Mouse (Mus musculus): Measurements from ENCODE around the gene Setd1b.
"Not testable (repeated sequence)": the region's sequence is repeated elsewhere in the genome, so short reads cannot be mapped to it uniquely, and the experiment has no call there.

The Setd1b gene

DNA sequence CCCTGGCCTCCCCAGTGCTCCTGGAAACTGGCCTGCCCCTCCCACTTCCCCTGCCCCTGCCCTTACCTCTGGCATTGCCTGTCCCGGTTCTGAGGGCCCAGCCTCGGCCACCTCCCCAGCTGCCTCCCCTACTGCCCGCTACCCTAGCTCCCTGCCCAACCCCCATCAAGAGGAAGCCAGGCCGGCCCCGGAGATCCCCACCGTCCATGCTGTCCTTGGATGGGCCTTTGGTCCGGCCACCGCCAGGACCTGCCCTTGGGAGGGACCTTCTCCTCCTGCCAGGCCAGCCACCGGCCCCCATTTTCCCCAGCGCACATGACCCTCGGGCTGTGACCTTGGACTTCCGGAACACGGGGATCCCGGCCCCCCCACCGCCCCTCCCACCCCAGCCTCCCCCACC lies 18.3 kb downstream of the Setd1b start:
- no peak for DNase-seq (ENCODE audit: low read depth, low spot score)

DNA sequence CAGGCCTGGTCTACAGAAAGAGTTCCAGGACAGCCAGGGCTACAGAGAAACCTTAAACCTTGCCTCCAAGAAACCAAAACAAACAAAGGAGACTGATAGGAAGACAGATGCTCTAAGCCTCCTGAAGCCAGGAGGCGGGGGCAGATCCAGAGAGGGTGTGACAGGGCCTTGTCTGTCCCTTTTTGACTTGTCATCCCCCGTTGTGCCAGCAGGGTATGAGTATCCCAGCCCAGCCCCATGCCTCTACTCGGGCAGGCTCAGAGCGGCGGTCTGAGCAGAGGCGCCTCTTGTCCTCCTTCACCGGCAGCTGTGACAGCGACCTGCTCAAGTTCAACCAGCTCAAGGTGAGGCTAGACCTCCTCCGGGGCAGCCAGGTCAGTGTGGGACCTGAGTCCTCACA lies 20.9 kb downstream of the Setd1b start:
- no peak for DNase-seq (ENCODE audit: low read depth, low spot score)

DNA sequence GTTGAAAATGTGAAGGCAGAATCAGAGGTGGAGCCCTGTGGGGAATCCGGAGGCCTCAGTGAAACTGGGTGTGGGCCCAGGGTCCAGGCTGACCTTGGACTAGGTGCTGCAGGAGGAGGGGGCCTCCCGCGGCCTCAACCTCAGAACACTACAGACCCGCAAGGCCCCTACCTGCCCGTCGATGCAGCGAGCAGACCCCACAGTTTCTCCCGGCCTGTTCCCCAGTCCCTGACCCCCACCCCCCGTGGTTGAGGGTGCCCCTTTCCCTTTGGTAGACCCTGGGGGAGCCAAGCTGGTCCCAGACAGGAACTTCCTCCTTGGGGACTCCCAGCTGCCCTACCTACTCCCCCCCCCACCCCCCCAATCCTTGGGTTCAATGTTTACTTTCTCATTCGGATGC lies 24.4 kb downstream of the Setd1b start:
- DNase-seq (ENCODE audit: low read depth, low spot score): no peak

DNA sequence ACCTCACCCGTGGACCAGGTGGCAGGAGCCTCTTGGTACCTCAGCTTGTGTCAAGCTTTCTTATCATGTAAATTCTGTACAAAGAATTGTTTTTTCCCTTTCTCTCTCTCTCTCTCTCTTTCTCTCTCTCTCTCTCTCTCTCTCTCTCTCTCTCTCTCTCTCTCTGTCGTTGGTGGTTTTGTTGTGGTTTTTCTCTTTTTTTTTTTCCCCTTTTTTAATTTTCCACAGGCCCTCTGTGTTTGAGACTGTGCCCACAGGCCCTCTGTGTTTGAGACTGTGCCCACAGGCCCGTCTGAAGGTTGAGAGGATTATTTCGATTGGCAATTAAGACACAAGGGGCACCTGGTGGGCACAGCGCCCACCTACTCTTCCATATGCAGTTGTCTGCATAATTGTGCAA lies 25.6 kb downstream of the Setd1b start:
- DNase-seq (ENCODE audit: low read depth, low spot score): no peak

DNA sequence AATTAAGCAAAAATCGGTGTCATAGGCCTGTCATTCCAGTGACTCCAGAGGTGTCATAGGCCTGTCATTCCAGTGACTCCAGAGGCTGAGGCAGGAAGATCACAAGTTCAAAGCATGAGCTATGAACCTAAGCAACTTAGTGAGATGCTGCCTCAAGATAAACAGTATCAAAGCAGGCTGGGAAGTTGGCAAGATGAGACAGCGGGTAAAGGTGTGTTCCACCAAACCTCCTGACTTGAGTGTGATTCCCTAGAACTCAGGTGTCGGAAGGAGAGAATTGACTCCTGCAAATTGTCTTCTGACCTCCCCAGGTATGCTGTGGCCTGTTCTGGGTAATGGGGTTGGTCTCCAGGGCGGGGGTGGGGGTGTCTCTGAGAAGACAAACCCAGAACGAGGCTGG lies 27.3 kb downstream of the Setd1b start, which contains the start of gene Psmd9:
TSS of gene Psmd9 (plus strand) at position 130 of the 400 bp plus-strand sequence.
- no peak for DNase-seq (ENCODE audit: low read depth, low spot score)

DNA sequence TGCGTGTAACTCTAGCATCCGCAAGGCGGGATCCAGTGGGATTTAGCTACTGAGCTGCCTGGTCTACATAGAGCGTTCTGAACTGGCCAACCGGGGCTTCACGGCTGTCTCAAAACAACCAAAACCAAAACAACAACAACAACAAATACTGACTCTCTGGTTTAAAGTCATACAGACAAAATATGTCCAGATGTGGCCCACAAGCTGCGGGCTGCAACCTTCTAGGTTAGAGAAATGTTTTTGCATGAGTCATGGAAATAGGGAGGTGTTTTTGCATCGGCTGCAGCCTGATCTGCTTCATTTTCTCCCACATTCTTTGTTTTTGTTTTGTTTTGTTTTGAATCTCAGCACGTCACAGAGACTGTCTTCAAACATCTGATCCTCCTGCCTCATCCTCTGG lies 28.4 kb downstream of the Setd1b start:
- no peak for DNase-seq (ENCODE audit: low read depth, low spot score)

DNA sequence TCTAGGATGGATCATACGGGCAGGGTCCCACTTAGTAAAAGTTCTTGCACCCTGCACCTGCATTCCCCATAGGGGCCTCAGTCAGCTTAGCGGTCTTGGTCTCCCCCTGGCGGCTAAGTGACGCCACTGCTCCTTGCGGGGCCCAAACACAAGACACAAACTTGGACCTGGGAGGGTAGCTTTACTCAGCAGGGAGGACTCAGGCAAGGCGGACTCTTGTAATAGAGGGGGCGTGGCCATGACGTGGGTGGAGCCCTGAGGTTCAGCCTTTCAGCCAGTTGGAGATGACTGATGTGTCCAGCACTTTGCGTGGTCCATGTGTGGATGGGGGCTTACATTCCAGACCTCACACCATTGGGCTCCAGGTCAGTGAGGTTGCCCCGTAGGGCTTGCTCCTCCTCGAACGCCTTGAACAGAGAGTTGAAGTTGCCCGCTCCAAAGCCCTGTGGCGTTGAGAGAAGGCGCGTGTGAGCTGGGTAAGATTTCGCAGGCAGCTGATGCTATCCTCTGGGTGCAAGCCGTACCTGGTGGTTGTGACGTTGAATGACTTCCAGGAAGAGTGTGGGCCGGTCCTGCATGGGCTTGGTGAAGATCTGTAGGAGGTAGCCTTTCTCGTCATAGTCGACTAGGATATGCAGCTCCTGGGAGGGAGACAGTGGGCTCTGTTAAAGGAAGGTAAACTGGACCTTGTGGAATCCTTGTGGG lies 29.8 kb downstream of the Setd1b start:
- peak; percentile 76 for DNase-seq (ENCODE audit: low read depth, low spot score)

DNA sequence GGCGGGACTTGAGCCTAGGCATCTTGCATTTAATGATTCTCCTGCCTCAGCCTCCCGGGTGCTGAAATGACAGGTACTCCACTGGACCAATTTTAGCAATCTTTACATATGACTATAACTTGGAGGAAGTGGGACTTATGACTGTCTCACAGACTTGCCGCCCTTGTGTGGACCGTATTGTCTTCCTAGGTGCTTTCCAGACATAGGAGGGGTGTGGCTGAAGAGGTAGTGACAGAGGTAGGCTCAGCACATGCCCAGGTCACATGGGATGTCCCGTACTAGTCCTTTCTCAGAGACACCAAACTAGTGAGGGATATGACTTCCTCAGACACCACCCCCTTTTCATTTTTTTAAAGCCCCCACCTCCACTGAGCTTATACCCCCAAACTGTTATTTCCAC lies 36.8 kb downstream of the Setd1b start:
- peak; percentile 43 for DNase-seq (ENCODE audit: low read depth, low spot score)

DNA sequence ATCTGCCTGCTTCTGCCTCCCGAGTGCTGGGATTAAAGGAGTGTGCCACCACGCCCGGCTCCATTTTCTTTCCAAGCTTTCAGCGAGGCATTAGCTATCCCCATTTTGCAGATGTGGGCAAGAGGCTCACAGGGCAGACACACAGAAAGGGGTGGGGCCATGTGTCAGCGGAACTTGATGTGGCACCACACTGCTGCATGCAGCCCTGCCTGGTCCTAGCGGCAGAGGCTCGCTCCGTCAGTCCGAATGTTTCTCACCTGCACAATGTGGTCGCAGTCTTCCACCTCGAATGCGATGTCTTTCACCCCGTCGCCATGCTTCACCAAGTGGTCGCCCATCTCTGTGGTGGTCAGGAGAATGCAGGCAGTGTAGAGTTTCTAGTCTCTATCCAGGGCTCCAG lies 38.4 kb downstream of the Setd1b start:
- DNase-seq (ENCODE audit: low read depth, low spot score): no peak

DNA sequence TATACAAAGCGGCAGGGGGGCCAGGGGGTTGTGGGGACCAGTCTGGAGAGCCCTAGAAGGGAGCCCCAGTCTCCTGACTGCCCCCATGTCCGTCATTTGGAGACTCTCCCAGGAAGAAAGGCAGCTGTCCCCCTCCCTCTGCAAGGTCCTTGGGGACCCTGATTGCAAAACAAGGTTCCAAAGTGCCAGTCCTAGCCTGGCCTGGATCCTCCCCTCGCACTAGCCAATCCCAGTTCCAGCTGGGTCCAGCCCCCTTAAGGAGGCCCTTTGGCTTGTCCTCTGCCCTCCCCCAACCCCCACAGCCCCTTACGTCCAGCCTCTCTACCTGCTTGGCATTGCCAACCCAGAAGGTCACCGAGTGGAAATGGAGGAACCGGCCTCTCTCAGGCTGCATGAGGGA lies 39.5 kb downstream of the Setd1b start:
- no peak for DNase-seq (ENCODE audit: low read depth, low spot score)

DNA sequence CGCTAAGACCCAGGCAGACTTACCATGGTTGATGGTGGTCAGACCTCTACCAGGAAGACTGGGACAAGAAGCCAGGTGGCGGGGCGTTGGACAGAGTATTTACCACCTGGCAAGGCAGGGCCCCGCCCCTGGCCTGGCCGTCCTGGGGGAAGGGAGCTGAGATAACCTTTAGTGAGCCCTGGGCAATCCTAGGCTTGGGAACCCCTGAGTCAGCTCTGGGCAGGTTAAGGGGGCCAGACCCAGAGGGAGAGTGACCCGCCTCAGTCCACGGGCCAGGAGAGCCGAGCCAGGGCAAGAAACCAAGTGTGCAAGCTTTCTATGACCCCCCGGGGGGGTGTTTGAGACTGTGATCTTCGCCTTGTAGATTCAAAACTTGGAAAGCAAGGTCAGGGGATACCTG lies 40.7 kb downstream of the Setd1b start, which contains the start of gene Hpd:
TSS of gene Hpd (minus strand) at position 77 of the 400 bp plus-strand sequence.
- DNase-seq (ENCODE audit: low read depth, low spot score): no peak

DNA sequence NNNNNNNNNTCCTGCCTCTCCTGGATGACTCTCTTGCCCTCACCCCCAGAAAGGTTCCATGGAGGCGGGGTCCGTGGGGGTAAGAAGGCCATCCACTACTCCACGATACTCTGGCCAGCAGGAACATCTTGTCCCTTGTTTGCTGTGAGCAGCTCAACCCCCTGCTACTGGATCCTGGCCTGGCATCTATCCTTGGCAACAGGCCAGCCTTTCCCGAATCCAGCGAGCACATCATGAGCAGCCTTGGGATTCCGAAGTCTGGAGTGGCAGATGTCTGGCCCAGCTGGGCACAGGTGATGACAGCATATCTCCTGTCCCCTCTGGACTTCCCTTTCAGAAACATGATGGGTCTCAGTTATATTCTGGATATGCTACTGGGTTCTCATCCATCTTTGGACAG lies 44.0 kb downstream of the Setd1b start:
- no peak for DNase-seq (ENCODE audit: low read depth, low spot score)

DNA sequence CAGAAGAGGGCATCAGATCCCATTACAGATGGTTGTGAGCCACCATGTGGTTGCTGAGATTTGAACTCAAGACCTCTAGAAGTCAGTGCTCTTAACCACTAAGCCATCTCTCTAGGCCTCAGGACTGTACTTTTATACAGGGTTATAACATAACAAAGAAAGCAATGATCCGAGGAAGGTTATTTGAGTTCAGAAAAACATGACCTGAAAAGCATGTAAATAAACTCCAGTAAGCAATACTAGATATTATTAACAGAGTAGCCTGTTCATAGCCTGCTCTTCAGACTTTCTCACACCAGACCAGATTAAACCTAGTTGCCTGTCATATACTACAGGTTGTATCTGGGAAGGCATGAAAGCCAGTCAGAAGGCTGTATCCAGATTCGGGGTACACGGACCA lies 45.3 kb downstream of the Setd1b start:
- no peak for DNase-seq (ENCODE audit: low read depth, low spot score)

DNA sequence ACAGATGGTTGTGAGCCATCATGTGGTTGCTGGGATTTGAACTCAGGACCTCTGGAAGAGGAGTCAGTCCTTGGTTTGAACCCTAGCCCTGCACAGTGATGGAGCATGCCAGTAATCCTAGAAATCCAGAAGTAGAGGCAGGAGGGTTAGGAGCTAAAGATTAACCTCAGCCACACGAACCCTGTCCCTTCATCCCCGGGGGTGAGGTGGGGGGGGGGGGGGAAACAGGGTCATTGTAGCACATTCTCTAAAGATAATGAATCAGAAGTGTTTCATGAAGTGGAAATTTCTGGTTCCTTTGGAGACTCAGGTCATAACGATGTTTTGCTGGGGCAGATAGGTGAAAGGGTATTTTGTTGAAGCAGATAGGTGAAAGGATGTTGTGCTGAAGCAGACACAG lies 48.9 kb downstream of the Setd1b start:
- no peak for DNase-seq (ENCODE audit: low read depth, low spot score)

DNA sequence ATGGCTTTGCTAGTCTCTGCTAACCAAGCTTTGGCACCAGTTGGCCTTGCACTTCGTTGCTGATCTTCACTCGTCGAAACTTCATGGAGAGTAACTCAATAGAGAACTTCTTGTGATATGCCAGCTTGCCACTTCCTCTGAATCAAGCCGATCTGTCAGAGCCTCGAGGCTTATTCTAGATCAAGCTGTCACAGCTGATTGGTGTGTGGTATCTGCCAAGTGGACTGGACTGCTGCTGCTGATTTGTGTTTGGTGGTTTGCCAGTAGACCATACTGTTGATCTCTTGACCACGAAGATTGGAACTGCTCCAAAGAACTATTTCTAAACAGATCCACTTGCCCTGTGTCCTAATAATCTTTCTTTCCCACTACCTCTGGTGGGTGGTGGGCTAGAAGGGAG lies 49.4 kb downstream of the Setd1b start:
- DNase-seq (ENCODE audit: low read depth, low spot score): no peak

DNA sequence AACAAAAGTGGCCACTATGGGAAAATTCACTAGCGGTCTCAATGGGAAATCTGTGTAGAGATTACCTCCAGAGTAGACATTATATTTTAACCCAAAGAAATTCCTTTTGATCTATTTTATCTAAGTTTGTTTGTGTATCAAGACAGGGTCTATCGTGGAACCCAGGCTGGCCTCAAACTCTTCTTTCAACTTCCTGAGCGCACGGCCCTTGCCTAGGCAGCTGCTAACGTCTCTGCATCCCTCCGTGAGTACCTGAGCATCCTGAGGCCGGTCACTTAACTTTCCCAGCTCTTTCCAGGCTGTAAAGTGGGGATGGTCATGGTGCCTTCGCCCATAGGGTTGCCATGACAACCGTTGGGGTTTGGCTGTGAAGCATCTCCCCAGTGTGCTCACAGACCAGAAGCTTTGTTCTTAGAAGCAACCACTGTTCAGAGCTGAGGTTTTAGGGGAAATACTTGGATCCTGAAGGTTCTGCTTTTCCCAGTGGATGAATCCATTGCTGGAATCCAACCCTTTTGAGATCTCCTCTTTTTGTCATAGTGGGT lies 50.7 kb downstream of the Setd1b start:
- no peak for DNase-seq (ENCODE audit: low read depth, low spot score)

DNA sequence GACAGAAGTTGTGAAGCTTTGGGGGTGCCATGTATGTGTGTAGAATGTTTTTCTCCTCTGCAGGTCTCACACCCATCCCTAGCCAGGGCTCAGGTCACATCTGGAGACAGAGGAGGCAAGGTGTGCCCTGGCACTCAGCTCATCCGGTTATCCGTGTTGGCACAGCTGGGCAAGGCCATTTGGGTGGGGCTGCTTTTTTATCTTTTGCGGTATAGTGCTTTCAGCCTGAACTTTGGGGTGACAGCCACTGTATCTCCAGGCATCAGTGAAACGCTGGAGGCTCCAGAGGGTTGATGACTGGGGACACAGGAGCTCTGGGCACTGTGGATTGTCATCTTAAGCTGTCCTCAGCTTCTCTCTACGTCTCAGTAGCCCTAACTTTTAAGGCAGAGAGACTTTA lies 51.4 kb downstream of the Setd1b start:
- no peak for DNase-seq (ENCODE audit: low read depth, low spot score)

DNA sequence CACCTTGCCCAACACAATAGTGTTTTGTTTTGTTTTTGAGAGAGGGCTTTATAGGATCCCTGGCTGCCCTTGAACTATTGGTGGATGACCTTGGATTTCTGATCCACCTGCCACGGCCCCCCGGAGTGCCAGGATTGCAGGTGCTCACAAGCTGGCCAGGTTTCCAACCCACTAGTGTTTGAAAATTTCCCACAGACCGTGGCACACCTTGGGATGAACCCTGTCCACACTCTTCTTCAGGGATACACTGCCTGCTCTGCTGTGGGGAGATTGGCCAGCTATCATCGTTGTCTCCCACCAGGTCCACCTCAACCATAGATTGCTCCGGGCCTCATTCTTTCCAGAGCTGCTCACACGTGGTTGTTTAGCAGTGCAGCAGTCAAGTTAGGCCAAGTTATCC lies 52.9 kb downstream of the Setd1b start:
- DNase-seq (ENCODE audit: low read depth, low spot score): no peak

DNA sequence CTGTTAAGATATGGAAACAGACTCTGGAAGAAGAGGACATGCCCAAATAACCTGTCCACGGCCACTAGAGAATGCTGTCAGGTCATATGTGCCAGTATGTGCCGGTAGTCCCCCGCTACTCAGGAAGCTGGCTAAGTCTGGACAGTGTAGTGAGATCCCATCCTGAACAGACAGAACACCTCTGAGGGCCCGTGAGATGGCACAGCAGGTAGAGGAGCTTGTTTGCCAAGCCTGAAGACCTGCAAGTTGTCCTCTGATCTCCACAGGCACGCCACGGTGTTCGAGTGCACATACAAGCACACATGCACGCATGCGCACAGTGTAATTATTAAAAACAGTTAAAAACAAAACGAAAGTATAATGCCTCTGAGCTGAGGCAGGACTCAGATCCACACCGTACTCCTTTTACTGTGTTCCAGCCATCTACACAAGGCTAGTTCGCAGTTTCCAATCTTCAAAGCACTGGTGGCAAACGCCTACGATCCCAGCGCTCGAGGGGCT lies 53.6 kb downstream of the Setd1b start:
- DNase-seq (ENCODE audit: low read depth, low spot score): no peak

DNA sequence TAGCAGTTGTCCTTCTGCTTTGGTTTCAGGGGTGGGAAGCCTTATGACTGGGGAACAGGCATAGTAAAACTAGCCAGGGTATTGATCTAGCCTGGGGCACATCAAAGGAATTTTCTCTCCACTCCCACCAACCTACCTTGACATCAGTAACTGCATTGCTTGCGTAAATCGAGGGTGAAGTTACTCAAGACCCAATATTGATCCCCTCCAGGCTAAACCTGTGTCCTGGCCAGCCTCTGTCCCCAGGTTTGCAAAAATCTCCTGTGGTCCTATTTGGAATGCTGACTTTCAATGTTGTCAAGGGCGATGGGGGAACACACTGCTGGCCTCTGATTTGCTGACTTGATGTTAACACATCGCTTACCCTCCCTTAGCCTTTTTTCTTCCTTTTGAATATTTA lies 54.8 kb downstream of the Setd1b start:
- DNase-seq (ENCODE audit: low read depth, low spot score): no peak

DNA sequence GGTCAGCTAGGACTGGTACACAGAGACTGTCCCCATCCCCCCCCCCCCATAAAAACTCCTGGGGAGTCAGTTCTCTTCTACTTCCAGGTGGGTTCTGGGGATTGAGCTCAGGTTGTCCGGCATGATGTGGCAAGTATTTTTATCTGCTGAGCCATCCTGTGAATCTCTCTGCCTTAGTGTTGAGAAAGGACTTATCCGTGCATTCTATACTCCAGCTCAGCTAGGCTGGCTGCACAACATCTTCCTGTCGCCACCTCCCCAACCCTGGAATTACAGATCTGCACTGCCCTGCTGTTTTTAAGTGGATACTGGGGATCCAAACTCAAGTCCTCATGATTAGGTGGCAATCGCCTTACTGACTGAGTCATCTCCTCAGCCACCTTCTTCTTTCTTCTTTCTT lies 56.5 kb downstream of the Setd1b start:
- DNase-seq (ENCODE audit: low read depth, low spot score): no peak

DNA sequence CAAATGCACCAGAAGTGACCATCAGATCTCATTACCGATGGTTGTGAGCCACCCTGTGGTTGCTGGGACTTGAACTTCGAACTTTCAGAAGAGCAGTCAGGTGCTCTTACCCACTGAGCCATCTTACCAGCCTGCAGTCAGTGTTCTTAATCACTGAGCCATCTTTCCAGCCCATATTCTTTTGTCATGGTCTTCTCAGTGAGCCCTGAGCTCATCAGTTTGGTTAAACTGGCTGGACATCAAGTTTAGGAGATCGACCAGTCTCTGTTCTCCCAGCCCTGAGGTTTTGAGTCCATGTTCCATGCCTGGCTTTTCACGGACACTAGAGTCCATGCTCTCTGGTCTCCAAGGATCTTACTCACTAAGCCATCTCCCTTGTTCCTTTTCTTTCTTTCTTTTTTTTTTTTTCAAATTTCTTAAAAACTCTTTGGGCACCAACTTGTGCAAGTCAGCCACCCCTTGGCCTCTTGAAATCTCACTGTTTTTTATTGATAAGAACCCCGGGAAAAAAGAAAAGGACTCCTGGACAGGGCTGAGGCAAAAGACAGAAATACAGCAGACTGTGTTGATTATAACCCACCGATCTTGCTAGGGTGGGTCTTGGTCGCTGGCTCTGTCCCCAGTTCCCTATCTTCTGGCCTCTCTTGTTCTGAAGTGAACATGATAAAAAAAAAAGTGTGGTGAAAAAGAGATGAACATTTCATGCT lies 59.0 kb downstream of the Setd1b start:
- not testable (repeated sequence) for DNase-seq (ENCODE audit: low read depth, low spot score)

DNA sequence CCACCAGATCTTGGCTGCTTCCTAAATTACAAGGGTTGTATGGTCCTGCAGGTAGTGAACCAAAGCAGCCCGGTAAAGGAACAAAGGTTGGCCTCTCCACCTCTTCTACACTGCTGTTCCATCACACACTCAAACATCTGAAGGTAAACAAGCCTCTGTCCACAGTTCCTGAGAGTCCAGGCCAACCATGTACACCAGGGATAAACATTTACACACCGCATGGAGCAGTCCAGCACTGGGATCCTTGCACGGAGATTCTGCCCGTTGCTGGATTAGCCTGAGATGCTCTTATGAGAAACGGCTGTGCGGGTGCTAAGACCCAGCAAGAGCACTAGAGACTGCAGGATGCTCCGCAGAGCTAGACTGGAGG lies 59.5 kb downstream of the Setd1b start:
- no peak for DNase-seq (ENCODE audit: low read depth, low spot score)
